Mouse (Mus musculus) layer of hippocampus, postnatal 36 days (tissue): ENCODE measurements at regions not wholly inside any gene's neighbourhood (a gene's known extent, or its start where the extent isn't known, plus 50 kb on each side); places are given as distances from the start of the nearest gene placed in this dataset.
A peak's percentile ranks its signal among the peaks of the same experiment; 100 is the strongest.

Experiments used
- DNase-seq, 2 experiments: peaks; one replicate each; pipeline ENCODE4 v3.0.0; 2022

DNA sequence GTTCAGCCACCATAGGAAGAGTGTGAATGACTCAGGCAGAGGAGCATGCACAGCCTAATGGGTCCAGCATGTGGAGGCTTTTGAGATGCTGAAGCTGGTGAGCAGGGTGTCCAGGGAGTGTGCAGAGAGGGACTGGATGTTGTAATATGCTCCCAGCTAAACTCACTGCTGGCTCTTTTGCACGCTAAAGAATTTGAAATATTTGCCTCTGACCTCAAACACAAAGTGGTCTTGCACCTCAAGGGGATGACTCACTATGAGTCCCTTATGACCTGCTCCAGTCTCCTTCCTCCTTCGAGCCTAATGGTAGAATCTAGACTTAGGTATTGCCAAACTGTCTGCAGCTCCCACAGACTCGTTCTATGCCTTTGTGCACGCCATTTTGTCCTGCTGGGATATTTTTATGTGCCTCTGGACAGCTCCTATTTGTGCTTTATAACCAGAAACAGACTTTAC, 55.0 kb upstream of the Slit3 start:
- no peak for DNase-seq

DNA sequence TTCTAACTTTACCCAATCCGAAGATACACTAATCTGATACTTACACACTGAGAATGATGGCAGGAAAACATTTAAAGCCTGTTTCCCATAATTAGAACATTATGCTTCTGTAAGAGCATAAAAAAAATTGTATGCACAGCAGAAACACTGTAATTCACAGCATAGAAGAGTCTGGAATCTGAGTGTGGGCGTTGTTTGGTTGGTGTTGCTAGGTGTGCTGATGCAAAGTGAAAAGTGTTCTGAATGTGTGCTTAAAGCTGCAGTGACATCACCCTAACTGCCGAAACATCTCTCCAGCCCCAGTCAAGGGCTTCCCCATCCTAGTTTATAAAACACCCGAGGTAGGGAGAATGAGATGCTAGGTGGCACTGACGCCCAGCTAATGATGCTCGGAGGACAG, 63.2 kb upstream of the Slit3 start:
- DNase-seq: no peak

DNA sequence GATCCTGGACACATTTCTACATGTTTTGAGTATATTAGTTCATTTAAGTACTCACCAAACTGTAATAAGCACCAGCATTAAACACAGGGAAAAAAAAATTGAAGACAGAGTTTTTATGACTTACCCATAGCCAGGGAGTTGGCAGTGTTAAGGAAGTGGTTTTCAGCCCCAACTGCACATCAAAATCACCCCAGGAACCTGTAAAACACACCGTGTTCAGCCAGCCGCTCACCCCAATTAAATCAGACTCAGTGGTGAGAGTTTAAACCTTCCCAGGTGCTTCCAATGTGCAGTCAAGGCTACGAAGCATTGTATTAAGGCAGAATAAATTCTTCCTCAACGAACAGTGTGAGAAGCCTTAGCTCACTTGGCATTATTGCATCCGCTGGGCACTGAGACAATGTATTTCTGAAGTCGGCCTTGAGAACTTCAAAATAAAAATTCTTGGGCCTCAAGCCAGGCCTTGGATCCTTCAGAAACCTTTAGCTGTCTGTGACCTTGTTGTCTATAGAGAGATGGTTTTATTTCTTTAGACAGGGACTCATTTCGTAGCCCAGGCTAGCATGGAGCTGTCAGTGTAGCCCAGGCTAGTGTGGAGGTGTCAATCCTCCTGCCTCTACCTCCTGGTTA, 65.4 kb upstream of the Slit3 start:
- no peak for DNase-seq

DNA sequence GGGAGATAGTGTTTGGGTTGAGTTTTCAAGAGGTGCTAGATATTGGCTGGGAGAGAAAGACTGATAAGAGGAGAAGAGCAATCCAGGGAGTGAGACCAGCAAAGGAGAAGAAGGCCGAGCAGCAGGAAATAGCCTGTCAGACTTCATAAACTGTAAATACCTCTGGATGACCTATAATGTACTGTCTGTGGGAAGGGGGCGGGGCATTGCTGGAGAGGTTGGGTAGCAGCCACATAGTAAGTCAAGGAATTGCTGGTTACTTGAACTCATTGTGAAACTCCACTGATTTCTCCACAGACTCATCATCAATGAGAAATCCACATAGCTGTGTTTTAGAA, 67.4 kb upstream of the Slit3 start:
- no peak for DNase-seq

DNA sequence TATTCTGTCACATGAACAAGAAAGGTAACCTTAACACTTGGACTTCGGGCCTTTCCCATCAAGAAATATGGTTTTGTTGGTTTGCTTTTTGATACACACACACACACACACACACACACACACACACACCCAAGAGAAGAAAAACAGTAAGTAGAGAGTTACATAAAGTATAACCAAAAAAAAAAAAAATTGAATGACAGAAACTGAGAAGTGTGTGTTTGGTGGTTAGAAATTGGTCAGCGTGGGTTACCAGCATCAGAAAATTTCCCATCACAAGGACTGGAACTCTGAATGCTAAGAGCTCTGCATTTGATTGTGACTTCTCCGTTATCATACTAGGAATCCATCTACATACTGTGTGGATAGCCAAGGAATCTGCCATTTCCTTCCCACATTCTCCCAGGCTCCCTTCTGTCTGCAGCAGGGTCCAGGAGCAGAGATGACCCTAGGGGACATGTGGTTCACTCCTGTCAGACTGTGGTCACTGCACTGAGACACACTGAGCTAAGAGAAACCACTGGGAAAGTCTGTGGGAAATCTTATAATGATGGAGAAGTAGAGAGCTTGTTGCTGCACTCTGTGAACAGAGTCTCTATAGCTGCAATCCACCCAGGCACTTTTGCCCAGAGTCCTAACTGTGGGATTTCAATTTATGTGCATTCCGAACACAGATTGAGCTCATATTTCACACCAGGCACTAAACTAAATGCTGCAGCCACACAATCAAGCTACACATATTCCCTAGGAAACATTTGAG, 68.0 kb upstream of the Slit3 start:
- DNase-seq: no peak

DNA sequence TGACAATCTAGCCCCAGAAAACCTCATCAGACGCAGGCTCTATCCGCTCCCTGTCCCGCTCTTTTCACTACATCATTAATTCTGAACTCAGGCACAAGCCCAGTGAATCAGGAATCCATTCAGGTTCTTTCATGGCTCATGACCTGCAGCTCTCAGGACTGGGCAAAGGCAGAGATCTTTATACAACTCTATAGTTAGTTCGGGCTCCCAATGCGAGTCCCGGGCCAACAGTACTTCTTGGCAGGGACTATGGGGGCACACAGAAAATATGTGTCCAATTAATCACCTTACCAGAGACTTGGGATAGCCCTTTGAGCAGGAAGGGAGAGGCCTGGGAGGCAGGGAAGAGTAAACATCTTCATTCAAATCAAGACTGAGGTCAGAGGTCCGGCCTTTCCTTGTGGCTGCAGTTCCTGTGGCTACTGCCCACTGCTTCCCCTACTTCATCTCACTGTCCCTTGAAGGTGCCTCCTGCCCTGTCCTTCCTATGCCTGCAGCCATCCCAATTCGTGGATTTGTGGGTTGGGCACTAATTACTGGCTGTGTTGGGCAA, 71.3 kb upstream of the Slit3 start:
- DNase-seq: no peak

DNA sequence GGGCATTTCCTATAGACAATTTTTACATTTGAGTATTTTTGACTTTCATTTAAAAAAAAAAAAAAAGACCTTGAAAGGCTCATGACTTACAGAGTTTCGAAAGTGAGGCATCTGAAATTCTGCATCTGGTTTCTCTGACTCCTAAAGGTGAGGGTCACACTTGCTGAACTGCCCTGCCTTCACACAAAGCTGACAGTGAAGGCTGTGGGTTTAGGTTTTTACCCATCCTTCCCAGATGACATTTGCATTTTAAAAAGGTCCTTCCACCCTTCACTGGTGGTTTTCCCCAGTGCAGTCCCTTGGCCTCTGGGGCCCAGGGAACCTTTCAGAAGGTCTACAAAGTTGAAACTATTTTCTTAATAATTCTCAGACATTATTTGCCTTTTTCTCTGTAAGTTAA, 76.4 kb upstream of the Slit3 start:
- no peak for DNase-seq

DNA sequence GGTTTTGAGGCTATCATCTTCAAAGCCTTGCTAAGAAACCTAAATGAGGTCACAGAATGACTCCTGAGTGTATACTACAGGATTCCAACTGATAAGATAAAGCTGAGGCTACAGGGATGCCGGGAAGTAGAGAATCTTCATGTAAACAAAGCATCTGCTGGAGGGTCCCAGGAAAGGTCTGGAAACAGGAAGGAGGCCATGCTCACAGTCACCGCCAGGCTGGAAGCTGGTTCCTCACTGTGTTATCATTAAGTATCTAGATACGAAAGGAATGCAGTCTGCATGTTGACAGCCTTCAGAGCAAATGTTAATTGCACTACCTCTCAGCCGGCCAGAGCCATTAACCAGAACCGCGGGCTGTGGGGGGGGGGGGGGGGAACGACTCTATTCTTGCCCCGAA, 96.6 kb upstream of the Slit3 start:
- DNase-seq: no peak

DNA sequence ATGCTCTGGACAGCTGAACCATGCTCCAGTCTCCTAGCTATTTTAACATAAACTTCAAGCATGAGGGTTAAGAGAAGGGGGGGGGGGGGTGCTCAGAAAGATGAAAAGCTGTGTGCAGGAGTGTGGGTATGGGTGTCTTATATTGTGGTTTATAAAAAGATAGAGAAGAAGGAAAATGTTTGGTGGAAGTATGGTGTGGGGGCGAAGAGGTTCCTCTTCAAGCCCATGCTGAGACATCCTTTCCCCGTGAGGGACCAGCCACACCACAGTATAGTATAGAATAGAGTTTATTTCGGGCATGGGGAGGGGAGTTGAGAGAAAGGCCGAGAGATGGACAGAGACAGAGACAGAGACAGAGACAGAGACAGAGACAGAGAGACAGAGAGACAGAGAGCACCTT, 97.2 kb upstream of the Slit3 start:
- DNase-seq: no peak

DNA sequence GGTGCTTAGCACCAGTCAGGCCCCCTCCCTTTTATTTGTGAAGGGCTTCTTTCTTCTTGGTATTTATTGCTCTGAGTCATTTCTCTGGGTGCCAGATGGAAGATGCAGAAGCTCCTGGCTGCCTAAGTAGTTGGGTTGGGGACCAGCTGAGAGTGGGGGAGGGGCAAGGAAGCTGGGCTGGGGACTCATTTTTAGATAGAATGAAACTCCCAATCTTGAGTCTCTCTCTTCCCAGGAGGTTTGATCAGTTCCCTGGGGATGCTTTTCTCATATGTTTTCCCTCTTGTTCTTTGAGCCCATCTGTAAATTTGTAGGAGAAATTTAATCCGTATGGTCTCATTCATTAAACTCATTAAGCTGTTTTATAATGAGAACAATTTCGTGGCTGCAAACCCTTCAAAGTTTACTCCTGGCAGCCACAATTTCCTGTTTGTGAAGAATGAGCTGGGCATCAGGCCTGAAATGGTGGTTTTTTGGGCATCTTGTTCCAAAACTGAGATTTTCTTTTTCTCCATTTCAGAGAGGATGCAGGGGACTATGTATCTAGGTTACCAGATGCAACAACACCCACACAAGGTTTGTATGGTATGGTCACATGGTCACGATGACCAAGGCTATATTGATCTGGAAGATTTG, 98.9 kb upstream of the Slit3 start:
- peak; percentile 53 to 56 for DNase-seq

DNA sequence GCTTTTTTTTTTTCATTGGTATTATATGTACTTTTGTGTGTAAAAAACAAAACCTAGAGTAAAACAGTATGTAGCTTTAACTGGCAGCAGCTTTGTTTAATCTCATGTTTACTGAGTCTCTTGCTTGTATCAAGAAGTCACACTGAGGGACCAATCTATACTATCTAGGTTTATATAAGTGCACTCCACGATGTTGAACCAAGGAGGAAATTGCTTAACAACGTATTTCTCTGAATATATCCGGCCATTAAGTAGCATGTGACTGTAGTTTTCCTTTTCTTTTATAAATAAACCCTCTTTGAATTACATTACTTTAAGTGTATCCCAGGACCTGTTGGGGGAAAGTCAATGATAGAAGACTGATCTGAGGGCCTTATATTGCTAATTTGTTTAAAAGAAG, 104.0 kb upstream of the Slit3 start:
- no peak for DNase-seq

DNA sequence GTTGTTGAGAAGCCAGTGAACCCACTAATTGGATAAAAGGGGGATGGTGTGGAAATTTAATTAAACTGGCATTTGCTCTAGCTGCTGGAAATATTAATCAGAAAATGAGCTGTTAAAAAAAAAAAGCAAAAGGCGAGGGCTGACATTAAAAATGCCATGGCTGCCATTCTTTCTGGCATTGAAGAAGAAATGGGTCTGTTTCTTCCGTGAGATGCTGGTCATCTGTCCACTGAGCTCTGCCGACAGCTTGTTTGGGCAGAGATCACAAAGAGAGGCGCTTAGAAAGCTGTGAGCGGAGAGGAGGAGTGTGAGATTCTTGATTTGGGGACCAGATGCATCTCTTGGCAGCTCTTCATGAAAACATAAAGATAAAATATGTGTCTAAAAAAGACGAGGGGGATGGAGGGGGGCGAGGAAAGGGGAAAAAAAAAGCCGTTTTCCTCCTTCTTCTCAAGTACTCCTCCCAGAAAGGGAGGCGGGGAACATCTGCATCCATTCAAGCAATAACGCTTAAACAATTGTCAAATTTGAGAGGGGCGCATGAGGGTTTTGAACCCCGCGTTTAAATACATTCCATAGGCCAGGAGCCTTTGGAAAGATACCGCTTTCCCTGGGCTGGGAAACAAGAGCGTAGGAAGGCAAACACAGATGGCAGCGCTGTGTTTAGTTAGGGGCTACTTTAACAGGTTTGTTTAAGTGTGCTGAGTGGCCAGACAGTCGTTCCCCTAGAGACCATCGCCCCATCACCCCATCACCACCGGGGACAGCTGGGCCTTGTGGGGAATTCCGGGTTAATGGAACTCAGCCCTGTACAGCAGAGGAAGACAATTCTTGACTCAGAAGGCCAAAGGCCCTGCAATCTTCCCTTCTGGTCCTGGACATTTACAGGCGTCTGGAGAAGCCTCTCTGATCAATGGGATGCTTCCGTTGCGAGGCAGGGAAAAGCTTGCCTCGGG, 109.2 kb upstream of the Slit3 start:
- DNase-seq: peak; percentile 14 to 34

DNA sequence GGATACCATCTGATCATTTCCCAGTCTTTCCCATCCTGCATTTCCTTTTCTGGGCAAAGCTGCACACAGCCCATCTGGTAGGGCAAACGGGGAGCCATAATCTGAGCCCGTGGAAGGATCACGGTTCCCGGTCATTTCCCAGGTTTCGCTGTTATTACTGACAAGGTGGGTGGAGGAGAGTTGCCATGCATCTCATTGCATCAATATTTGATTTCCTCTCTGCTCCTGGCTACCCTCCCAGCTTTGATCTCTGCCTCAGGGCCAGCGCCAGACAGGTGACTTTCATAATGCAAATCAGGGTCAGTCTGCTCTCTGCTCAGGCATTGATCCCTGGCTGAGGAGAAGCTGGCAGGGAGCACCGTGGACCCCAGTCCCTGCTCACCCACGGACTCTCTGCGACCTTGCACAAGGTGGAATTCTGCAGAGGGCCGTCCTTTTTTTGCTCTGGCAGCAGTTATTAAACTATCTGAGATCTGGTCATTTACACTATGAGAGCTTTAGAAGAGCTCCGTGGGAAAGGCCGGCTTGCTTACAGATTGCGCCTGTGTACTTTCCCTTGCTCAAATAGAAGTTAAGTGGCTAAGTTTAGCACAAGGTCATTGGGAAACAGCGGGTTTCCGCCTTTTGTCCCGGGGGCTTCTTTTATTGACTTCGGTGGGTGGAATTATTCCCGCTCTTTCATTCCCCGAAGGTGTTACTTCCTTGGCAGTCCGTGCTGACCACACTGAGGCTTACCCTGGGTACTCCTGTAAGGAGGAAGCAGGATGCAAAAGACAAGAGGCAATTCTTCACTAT, 114.1 kb upstream of the Slit3 start:
- no peak for DNase-seq

DNA sequence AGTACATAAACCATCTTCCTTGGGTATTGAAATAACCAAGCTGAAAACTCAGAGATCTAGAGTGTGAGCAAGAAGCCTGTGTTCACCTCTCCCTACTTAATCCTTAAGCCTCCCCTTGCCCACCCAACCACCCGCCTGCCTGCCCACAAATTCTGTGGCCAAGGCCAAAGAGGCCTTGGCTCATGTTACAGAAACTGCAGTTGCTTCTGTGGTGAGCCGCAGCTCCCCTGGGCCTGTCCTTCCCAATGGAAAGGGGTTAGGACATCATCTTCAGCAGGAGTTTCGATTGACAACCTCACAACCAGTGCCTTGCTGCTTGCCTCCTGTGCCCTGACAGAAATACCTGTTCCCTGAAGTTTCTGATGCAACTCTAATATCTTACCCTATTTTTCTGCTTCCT, 115.9 kb upstream of the Slit3 start:
- DNase-seq: no peak

DNA sequence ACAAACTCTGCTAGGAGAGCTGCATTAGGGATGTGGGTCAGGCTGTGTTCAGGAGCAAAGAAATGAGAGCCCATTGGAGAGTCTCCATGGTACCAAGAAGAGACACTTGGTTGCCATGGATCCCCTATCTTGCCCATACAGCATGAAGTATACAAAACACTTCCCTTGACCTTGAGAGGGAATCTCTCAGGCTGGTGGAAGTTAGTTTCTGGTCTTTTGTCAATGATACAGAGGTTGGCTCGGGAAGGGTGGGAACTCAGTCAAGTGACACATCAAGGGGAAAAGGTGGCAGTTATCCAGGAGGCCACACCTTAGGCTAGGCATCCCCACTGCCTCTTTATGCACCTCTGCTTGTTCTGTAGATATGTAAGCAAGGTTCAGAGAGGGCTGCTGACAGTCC, 116.6 kb upstream of the Slit3 start:
- no peak for DNase-seq

DNA sequence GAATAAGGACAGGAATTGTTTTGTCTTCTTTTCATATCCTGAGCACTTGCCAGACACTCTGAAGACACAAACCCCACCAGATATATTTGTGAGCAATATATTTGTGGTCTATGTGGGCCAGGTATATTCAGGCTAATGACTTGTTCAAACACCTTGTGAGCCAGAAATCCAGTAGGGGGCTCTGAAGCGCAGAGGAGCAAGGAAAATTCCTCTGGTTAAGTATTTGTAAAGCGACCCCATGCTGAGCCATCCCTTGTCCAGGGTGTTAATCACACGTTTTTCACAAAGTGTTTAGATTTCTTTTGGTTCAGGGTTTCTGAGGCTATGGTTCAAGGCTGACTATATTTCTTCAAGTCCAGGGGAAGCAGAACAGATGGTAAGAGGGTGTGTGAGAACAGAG, 117.1 kb upstream of the Slit3 start:
- no peak for DNase-seq

DNA sequence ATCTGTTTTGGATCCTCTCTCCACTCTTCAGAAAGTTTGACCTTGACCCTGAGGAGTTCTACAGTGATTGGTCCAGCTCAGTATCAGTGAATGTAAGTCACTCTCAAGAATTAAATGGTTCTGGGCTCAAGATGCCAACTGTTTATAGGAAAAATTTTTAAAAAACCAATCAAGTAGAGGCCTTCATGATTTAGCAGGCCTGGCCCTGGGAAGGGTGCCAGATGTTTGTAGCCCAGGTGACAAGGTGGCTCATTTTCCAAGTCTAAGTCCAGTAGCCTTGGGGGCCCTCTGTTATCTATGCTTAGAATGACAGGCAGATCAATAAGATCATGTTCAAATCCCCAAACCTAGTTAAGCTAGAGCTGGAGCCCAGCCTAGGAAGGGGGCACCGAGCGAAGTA, 123.1 kb upstream of the Slit3 start:
- DNase-seq: no peak

DNA sequence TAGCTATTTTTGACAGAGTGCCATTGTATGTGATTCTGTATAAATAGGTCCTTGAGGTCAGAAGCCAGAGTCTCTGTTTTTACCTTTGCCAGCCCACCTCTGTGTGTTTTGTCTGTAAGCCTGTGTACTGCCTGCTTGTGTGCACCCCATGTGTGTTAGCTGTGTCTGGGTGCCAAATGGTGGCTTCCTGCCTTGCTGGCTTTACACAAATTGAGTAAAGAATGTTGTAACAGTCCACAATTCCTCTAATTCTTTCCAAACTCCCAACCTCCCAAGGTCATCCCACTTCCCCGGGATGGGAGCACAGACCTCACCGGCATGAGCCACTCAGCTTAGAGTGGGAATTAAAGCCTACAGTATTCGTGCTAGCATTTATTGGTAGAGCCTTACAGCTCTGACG, 125.5 kb upstream of the Slit3 start:
- no peak for DNase-seq

DNA sequence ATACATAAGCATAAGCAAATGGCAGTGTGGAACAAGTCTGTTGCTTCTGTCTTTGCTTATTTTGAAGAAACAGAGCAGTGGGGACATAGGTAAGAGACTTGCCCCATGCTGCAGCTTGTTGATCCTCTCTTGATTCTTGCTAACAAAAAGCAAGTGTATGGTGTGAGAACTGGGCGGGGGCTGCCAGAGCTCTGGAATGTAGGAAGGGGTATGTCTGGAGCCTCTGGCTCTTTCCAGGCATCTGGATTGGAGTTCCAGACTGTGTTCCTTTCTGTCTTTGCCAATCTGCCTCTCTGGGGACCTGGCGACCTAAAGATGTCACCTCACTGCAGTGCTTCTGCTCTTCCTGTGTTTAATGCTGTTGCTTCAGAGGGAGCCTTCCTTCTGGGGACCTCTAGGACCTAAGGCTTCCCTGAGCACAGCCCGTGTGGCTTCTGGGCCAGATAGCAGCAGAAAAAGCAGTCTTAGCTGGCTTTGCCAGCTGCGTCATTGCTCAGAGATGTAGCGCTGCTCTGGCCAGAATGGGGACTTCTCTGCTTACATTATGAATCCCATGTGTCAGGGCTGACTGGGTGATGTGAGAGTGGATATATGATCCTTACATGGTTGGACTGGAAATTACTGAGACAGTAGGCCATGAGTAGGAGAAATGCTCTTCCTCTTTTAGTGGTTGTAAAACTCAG, 138.1 kb upstream of the Slit3 start:
- no peak for DNase-seq

DNA sequence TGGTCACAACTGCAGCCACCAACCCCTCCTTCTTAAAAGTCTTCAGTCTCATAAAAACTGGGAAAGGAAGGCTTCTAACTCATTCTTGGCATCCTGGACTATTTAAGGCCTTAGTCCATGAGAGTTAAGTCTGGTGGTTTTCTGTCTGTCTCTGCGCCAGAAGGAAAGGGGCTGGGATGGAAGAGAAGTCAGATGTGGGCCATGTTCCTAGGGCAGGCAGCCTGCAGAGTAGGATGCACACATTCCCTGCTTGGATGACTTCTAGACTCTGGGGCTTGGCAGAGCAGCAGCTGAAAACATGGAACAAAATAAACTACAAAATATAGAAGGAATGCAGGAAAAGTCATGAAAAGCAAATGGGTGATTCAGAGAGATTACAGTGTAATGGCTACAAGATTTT, 140.8 kb upstream of the Slit3 start:
- no peak for DNase-seq

DNA sequence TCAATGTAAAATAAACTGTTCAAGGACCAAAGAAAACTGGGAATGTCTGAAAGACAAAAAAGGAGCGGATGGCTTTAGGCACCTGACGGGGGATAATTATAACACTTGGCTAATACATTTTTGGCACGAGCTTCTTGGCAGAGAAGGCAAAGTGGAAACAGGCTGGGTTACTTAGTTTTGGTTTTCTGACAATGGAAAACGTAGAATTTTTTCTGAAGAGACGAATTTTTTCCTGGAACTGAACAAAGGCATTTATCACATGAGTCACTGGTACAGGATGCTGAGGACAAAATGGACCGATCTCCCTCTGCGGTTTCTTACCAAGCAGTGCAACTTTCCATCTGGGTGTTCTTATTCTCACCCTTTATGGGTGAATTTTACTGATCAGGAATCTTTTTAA, 143.2 kb upstream of the Slit3 start:
- DNase-seq: peak in 1 of 2 experiments; percentile 8
